Mouse (Mus musculus): ENCODE measurements around the gene Vmn1r10. TPM values are rescaled to one million over a fixed set of nuclear protein-coding genes. Genes with fewer than 3 reads are reported as not detected.

Vmn1r10 gene
- polyA plus RNA-seq (2012; rRNA removed) = not detected in 2 replicates

- no peak for DNase-seq (ENCODE audit: low spot score)
Measured at GRCm38 (mm10) chr6:57109154-57109553, at the start of gene Vmn1r10. TSS of gene Vmn1r10 (plus strand) at chr6:57109454.

- DNase-seq (ENCODE audit: low spot score) = no peak
Measured at GRCm38 (mm10) chr6:57063730-57064129, 45.5 kb upstream of the Vmn1r10 start.

GRCm38 (mm10) chr6:57066487-57066886 lies 42.8 kb upstream of the Vmn1r10 start, which contains the start of gene Vmn1r9:
TSS of gene Vmn1r9 (plus strand) at chr6:57066787.
- DNase-seq (ENCODE audit: low spot score) = no peak

DNA sequence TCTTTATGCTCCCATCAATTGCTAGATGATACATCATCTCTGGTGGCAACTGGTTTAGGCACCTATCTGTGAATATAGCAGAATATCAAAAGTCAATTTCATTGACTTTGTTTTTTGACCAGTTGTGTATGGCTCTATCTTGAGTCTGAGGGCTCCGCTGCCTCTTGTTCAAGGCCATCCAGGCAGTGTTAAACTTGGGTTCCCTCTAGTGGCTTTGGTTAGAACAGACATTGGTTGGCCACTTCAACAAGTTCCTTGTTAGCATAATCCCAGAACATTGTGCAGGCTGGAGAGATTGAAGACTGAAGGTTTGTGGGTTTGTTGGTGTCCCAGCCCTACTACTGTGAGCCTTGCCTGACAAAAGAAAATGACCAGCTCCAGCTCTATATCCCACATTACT lies 2.9 kb upstream of the Vmn1r10 start:
- no peak for DNase-seq (ENCODE audit: low spot score)

DNA sequence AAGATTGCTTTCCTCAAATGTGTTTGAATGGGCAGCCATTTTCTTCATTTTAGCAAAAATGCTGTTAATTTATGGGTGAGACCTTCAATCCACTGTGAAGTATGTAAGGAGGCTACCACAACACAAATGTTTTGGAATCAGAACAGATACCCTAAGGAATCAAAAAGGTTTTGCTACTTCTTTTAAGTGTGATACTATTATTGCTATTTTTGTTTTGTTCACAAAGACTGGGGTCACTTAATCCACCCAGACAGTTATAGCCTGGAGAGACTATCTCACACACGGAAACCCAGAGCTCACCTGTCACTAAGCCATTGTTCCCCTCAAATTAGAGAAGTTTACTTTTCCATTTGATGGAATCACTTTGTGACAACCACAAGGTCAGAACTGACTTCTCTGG lies 23.9 kb downstream of the Vmn1r10 start, which contains the start of gene Vmn1r11:
TSS of gene Vmn1r11 (plus strand) at position 301 of the 400 bp plus-strand sequence.
- no peak for DNase-seq (ENCODE audit: low spot score)

- no peak for DNase-seq (ENCODE audit: low spot score)
Measured at GRCm38 (mm10) chr6:57156619-57157018, 47.4 kb downstream of the Vmn1r10 start, which contains the start of gene Vmn1r12. TSS of gene Vmn1r12 (plus strand) at chr6:57156919.

Other genes with a start within 250 kb of the Vmn1r10 start
- gene Nt5c3, start 185.5 kb upstream of the Vmn1r10 start, polyA plus RNA-seq (2012; rRNA removed) = 24.3 and 29.7 TPM in 2 replicates
- 0.26 and 0.32 TPM in 2 replicates for gene Vmn1r4, start 185.4 kb upstream of the Vmn1r10 start, polyA plus RNA-seq (2012; rRNA removed)
- gene Vmn1r5, start 139.2 kb upstream of the Vmn1r10 start, polyA plus RNA-seq (2012; rRNA removed) = 0.07 TPM in 1 of 2 replicates, not detected in the other
- gene Vmn1r6, start 112.2 kb upstream of the Vmn1r10 start, polyA plus RNA-seq (2012; rRNA removed) = not detected in 2 replicates
- gene Vmn1r7, start 84.1 kb upstream of the Vmn1r10 start, polyA plus RNA-seq (2012; rRNA removed) = not detected in 2 replicates
- not detected in 2 replicates for gene Vmn1r8, start 77.2 kb upstream of the Vmn1r10 start, polyA plus RNA-seq (2012; rRNA removed)
- gene Vmn1r9, start 42.7 kb upstream of the Vmn1r10 start, polyA plus RNA-seq (2012; rRNA removed) = not detected in 2 replicates
- gene Vmn1r11, start 24.0 kb downstream of the Vmn1r10 start, polyA plus RNA-seq (2012; rRNA removed) = not detected in 2 replicates
- gene Vmn1r12, start 47.5 kb downstream of the Vmn1r10 start, polyA plus RNA-seq (2012; rRNA removed) = not detected in 2 replicates
- gene Vmn1r13, start 93.8 kb downstream of the Vmn1r10 start, polyA plus RNA-seq (2012; rRNA removed) = not detected in 2 replicates
- gene Vmn1r14, start 122.2 kb downstream of the Vmn1r10 start, polyA plus RNA-seq (2012; rRNA removed) = not detected in 2 replicates
- gene Vmn1r15, start 148.5 kb downstream of the Vmn1r10 start, polyA plus RNA-seq (2012; rRNA removed) = not detected in 2 replicates
- gene Vmn1r16, start 220.0 kb downstream of the Vmn1r10 start, polyA plus RNA-seq (2012; rRNA removed) = not detected in 2 replicates